Mouse (Mus musculus): Measurements from ENCODE around the gene Myl6. TPM values are rescaled to one million over a fixed set of nuclear protein-coding genes. Genes with fewer than 3 reads are reported as not detected.

The Myl6 gene
- polyA plus RNA-seq, 1 experiment, result 1,416 TPM

DNA sequence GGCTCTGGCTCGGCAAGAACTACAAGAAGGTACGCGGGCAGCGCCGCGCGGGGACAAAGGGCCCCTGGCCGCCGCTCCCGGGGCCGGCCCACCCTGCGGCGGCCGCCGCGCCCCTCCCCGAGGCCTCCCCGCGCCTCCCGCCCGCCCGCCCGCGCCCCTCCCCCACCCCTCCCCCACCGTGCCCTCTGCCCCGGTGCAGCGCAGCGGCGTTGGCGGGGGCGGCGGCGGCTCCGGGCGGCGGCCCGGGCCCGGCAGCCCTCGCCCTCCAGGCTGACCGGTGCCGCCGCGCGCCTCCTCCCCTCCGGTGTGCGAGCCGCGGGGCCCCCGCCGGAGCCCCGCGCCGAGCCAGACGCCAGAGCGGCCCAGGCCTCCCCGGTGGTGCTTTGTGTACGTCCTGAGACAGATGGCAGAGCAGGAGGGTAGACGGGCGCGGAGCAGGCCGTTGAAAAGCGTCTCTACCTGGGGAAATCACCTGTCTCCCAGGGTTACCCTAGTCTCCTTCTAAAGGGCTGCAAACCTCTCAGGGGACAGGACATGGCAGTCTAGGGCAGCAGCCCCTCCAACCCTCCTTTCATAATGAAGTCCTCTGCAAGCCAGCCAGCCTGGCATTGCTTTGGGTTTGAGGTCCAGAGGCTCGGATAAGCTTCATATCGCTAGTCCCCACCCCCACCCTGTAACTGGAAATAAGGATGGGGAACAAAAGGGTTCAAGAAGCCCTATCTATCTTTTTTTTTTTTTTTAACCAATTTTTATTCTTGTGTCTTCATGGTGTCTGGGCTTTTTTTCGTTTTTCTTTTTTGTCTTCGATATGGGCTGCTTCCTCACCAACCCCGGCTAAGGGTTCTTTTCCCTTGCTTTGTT, 34.3 kb downstream of the Myl6 start:
- Histone ChIP-seq H3K27me3 (replicated peaks; ENCODE audit: control insufficient read depth, insufficient read depth, low read length) (no peaks in the 10 kb centered on the region), H3K4me3 (ENCODE audit: insufficient read depth, low read depth, low read length) (peak overlapping the region; percentile 60), H3K36me3 (ENCODE audit: control insufficient read depth, insufficient read depth, low read length) (peaks cover 6% of the 10 kb centered on the region; the same call in 1 of the 2 replicates), H3K4me1 (ENCODE audit: control insufficient read depth, insufficient read depth, low read length) (peaks cover 10% of the 10 kb centered on the region), H3K27ac (ENCODE audit: insufficient read depth, low read depth, low read length) (peak overlapping the region; percentile 82)
- TF ChIP-seq CTCF (conservative IDR thresholded peaks at IDR 0.05; ENCODE audit: insufficient read depth, insufficient read length, low read depth, low read length) (no peak), POLR2A (IDR thresholded peaks at IDR 0.05; ENCODE audit: low read depth, low read length) (peak; percentile 14)
- DNase-seq, result peak; percentile 43
- WGBS, result under 1% methylated on average over 48 of the region's 67 CpGs

DNA sequence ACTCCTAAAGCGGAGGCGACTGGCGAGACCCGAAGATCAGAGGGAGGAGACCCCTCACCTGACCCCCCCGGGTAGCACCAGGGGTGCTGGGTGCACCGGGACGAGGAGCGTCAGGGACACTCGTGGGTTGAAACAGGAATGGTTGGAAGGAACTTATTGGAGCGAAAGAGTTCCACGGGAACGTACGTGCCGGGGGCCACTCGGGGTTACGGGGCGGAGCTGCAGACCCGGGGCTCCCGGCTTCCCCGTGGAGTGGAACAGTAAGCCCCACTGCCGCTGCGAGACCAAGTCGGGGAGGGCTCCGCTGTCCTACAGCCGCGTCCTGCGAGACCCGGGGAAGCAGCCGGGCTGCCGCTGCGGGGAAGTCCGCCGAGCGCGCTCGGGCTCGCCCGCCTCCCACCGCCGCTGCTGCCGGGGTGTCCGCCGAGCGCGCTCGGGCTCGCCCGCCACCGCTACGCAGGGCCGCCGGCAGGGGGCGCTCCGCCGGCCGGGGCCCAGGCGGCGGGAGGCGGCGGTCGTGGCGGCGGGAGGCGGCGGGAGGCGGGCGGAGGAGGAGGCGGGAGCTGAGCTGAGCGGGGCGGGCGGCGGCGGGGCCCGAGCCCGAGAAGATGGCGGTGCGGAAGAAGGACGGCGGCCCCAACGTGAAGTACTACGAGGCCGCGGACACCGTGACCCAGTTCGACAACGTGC, 35.1 kb downstream of the Myl6 start, which contains the start of gene Smarcc2:
Gene Smarcc2, plus strand, starts transcription at position 530 of the 690 bp plus-strand sequence.
- Histone ChIP-seq H3K4me1 (ENCODE audit: control insufficient read depth, insufficient read depth, low read length) (peaks cover 10% of the 10 kb centered on the region), H3K36me3 (ENCODE audit: control insufficient read depth, insufficient read depth, low read length) (peaks cover 4% of the 10 kb centered on the region; the same call in 1 of the 2 replicates), H3K27me3 (replicated peaks; ENCODE audit: control insufficient read depth, insufficient read depth, low read length) (no peaks in the 10 kb centered on the region), H3K4me3 (ENCODE audit: insufficient read depth, low read depth, low read length) (peak within 1 kb of the TSS; percentile 75), H3K27ac (ENCODE audit: insufficient read depth, low read depth, low read length) (peak within 1 kb of the TSS; percentile 82)
- DNase-seq, result peak; percentile 89
- 1% methylated on average over 74 of the region's 86 CpGs for WGBS
- TF ChIP-seq POLR2A (IDR thresholded peaks at IDR 0.05; ENCODE audit: low read depth, low read length), result no peak
- peak; percentile 37 for TF ChIP-seq CTCF (conservative IDR thresholded peaks at IDR 0.05; ENCODE audit: insufficient read depth, insufficient read length, low read depth, low read length)

DNA sequence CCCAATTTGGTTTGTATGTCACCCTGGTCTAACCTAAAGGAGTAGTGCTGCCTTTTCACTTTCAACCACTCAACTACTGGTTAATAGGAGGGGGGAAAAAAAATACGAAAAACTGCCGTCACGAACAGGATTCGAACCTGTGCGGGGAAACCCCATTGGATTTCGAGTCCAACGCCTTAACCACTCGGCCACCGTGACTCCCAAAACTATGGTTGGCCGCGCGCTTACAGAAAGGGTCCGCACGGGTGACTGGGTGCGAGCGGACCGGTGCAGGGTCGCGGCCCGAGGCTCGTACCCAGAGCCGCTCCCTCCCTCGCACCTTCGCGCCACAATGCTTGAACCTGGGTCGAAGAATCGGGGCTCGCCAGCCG, 35.6 kb downstream of the Myl6 start:
- WGBS, result under 1% methylated on average over 29 of the region's 29 CpGs
- Histone ChIP-seq H3K36me3 (ENCODE audit: control insufficient read depth, insufficient read depth, low read length) (no peaks in the 10 kb centered on the region; the same call in 1 of the 2 replicates), H3K4me3 (ENCODE audit: insufficient read depth, low read depth, low read length) (peak overlapping the region; percentile 75), H3K27me3 (replicated peaks; ENCODE audit: control insufficient read depth, insufficient read depth, low read length) (no peaks in the 10 kb centered on the region), H3K27ac (ENCODE audit: insufficient read depth, low read depth, low read length) (peak overlapping the region; percentile 74), H3K4me1 (ENCODE audit: control insufficient read depth, insufficient read depth, low read length) (peaks cover 10% of the 10 kb centered on the region)
- no peak for TF ChIP-seq POLR2A (IDR thresholded peaks at IDR 0.05; ENCODE audit: low read depth, low read length)
- TF ChIP-seq CTCF (conservative IDR thresholded peaks at IDR 0.05; ENCODE audit: insufficient read depth, insufficient read length, low read depth, low read length), result no peak
- peak; percentile 90 for DNase-seq

DNA sequence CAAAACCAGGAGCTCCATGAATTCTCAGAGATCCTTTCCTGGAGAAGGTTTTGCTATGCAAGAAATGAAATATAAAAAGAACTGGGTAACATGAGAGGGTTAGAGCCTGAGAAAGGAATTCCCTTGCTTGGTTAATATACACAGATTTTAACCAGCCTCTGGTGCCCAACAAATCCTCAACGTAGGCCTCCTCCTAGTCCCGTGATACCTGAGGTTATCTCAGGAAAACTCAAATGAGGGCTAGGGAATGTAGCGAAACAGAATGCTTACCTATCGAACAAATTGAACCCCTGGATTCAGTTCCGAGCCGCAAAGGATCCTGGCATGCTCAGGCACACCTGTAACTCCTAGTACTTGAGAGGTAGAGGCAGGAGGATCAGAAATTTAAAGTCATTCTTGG, 36.3 kb downstream of the Myl6 start:
- no peaks in the 10 kb centered on the region for H3K36me3 ChIP-seq (ENCODE audit: control insufficient read depth, insufficient read depth, low read length)
- 53% methylated on average over 6 of the region's 6 CpGs for WGBS
- peak; percentile 54 for DNase-seq

DNA sequence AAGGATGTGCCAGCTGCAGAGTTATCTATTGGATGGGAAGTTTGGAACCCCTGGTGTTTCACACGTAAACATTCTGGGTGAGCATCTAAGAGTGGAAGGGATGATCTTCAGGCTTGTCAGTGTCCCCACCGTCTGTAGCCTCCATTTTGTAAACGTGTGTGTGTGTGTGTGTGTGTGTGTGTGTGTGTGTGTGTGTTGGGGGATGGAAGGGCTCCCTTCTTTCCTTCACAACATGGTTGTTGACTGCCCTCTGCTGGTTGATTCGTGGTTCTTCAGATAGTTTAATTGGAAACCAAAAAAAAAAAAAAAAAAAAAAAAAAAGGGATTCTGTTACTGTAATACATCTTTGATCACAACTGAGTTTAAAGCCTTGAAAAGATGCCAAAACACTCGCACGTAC, 38.7 kb downstream of the Myl6 start:
- DNase-seq, result peak; percentile 82
- no peak overlapping the region for H3K27ac ChIP-seq (ENCODE audit: insufficient read depth, low read depth, low read length)
- no peak overlapping the region for H3K4me3 ChIP-seq (ENCODE audit: insufficient read depth, low read depth, low read length)
- 3% methylated on average over 6 of the region's 6 CpGs for WGBS
- peaks cover 6% of the 10 kb centered on the region for H3K4me1 ChIP-seq (ENCODE audit: control insufficient read depth, insufficient read depth, low read length)
- peak; percentile 60 for TF ChIP-seq CTCF (conservative IDR thresholded peaks at IDR 0.05; ENCODE audit: insufficient read depth, insufficient read length, low read depth, low read length)
- TF ChIP-seq POLR2A (IDR thresholded peaks at IDR 0.05; ENCODE audit: low read depth, low read length), result no peak
- H3K36me3 ChIP-seq (ENCODE audit: control insufficient read depth, insufficient read depth, low read length), result no peaks in the 10 kb centered on the region
- H3K27me3 ChIP-seq (replicated peaks; ENCODE audit: control insufficient read depth, insufficient read depth, low read length), result no peaks in the 10 kb centered on the region

More for the DNA sequence above, 36.3 kb downstream of the Myl6 start:
- Histone ChIP-seq H3K27me3 (replicated peaks; ENCODE audit: control insufficient read depth, insufficient read depth, low read length) (no peaks in the 10 kb centered on the region), H3K4me1 (ENCODE audit: control insufficient read depth, insufficient read depth, low read length) (peaks cover 10% of the 10 kb centered on the region), H3K27ac (ENCODE audit: insufficient read depth, low read depth, low read length) (peak overlapping the region; percentile 15), H3K4me3 (ENCODE audit: insufficient read depth, low read depth, low read length) (no peak overlapping the region)
- TF ChIP-seq POLR2A (IDR thresholded peaks at IDR 0.05; ENCODE audit: low read depth, low read length), result no peak
- TF ChIP-seq CTCF (conservative IDR thresholded peaks at IDR 0.05; ENCODE audit: insufficient read depth, insufficient read length, low read depth, low read length), result no peak

DNA sequence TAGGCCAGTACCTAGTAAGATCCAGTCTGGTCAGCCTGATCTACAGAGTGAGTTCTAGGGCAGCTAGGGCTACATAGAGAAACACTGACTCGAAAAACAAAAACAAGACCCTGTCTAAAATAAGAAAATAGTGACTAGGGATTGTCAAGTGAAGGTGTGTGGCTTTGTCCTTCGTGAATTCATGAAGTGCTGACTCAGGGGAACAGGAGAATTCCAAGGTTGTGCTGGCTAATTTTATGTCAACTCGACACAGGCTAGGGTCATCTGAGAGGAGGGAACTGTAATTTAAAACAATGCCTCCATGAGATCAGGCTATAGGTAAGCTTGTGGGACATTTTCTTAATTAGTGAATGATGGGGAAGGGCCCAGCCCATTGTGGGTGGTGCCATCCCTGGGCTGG, 39.5 kb downstream of the Myl6 start:
- no peak overlapping the region for H3K27ac ChIP-seq (ENCODE audit: insufficient read depth, low read depth, low read length)
- no peaks in the 10 kb centered on the region for H3K36me3 ChIP-seq (ENCODE audit: control insufficient read depth, insufficient read depth, low read length)
- H3K27me3 ChIP-seq (replicated peaks; ENCODE audit: control insufficient read depth, insufficient read depth, low read length), result no peaks in the 10 kb centered on the region
- 65% methylated on average over 3 of the region's 3 CpGs for WGBS
- no peak overlapping the region for H3K4me3 ChIP-seq (ENCODE audit: insufficient read depth, low read depth, low read length)
- peaks cover 3% of the 10 kb centered on the region for H3K4me1 ChIP-seq (ENCODE audit: control insufficient read depth, insufficient read depth, low read length)
- TF ChIP-seq POLR2A (IDR thresholded peaks at IDR 0.05; ENCODE audit: low read depth, low read length) (no peak), CTCF (conservative IDR thresholded peaks at IDR 0.05; ENCODE audit: insufficient read depth, insufficient read length, low read depth, low read length) (no peak)
- DNase-seq, result no peak

DNA sequence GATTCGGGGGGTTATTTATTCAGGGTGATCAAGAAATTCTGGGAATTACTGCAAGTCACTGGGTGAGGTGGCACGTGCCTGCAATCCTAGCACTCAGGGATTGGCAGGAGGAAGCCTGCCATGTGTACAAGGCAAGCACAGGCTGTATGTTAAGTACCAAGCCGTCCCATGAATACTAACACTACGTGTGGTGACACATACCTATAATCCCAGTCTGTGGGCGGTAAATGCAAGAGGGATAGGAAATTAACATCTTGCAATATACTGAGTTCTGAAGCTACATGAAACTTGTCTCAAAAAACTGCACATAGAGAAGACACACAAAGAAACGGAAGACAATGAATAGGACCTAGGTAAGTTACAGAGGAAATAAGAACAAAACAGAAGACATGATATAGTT, 42.9 kb downstream of the Myl6 start:
- no peak overlapping the region for H3K4me3 ChIP-seq (ENCODE audit: insufficient read depth, low read depth, low read length)
- no peak for TF ChIP-seq POLR2A (IDR thresholded peaks at IDR 0.05; ENCODE audit: low read depth, low read length)
- TF ChIP-seq CTCF (conservative IDR thresholded peaks at IDR 0.05; ENCODE audit: insufficient read depth, insufficient read length, low read depth, low read length), result no peak
- DNase-seq, result no peak
- no peak overlapping the region for H3K27ac ChIP-seq (ENCODE audit: insufficient read depth, low read depth, low read length)
- H3K36me3 ChIP-seq (ENCODE audit: control insufficient read depth, insufficient read depth, low read length), result no peaks in the 10 kb centered on the region
- H3K27me3 ChIP-seq (replicated peaks; ENCODE audit: control insufficient read depth, insufficient read depth, low read length), result no peaks in the 10 kb centered on the region
- H3K4me1 ChIP-seq (ENCODE audit: control insufficient read depth, insufficient read depth, low read length), result no peaks in the 10 kb centered on the region; the same call in 1 of the 2 replicates
- WGBS, result 88% methylated on average over 6 of the region's 6 CpGs

Measured in kidney, adult 2 months (tissue).